Mouse (Mus musculus) liver, adult 2 months (tissue): Measurements from ENCODE around the gene Nectin2.

ENCODE experiments used
- CTCF ChIP-seq: fragments of 200-500 bp; IDR thresholded peaks from 2 replicates; pipeline ENCODE4 v1.5.1; 2011; ENCODE audit warnings: low read depth, low read length, control low read depth
- POLR2A ChIP-seq: fragments of 200-500 bp; IDR thresholded peaks from 2 replicates; pipeline ENCODE4 v1.6.1; 2011; ENCODE audit warnings: low read length, control low read depth; ENCODE audit not compliant: insufficient read depth; ENCODE audit errors: extremely low read depth

DNA sequence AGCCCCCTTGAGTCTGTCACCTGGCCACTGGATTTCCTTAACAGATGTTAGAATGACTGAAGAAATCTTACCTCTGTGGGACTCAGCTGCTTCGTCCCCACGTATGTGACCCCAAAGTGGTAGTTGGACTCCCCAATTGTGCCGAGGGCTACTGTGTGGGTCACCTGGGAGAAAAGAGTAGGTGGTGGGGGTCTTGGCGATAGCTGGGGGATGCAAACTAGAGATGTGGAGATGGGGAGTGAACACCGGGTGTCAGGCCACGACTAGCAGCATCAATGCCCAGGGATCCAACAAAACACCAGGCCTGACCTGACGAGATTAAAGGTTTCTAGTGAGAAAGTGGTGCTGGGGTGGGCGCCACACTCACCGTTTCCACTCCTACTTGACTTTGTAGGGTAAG is 36.7 kb downstream of the Nectin2 start:
- no peak for TF ChIP-seq CTCF
- TF ChIP-seq POLR2A, result no peak
